Mouse (Mus musculus): ENCODE data around the gene Celf2. TPM values are rescaled to one million over a fixed set of nuclear protein-coding genes. Genes with fewer than 3 reads are reported as not detected.

Gene Celf2
- polyA plus RNA-seq, 1 experiment = 40.8 TPM

- H3K36me3 ChIP-seq (ENCODE audit: control insufficient read depth, insufficient read depth, low read length) = no peaks in the 10 kb centered on the region
- no peak overlapping the region for H3K27ac ChIP-seq (ENCODE audit: insufficient read depth, low read length)
- H3K27me3 ChIP-seq (ENCODE audit: control insufficient read depth, insufficient read depth, low read length) = no peaks in the 10 kb centered on the region
- WGBS = 91% methylated on average over 2 of the region's 2 CpGs
- no peak for DNase-seq (ENCODE audit: low read depth in 1 of 2, low spot score in 2 of 2)
- no peak overlapping the region for H3K4me3 ChIP-seq (ENCODE audit: extremely low read depth, insufficient read depth, insufficient read length)
- H3K4me1 ChIP-seq (ENCODE audit: control insufficient read depth, insufficient read depth, insufficient read length) = no peaks in the 10 kb centered on the region
- TF ChIP-seq CTCF (IDR thresholded peaks at IDR 0.05; ENCODE audit: extremely low read depth, insufficient read depth, insufficient read length, insufficient replicate concordance) (no peak), POLR2A (IDR thresholded peaks at IDR 0.05; ENCODE audit: low read depth, low read length) (no peak)
Measured at GRCm38 (mm10) chr2:6976300-6976699, 533.1 kb downstream of the Celf2 start.

- WGBS = 91% methylated on average over 6 of the region's 6 CpGs
- no peak for DNase-seq (ENCODE audit: low read depth in 1 of 2, low spot score in 2 of 2)
- H3K27me3 ChIP-seq (ENCODE audit: control insufficient read depth, insufficient read depth, low read length) = no peaks in the 10 kb centered on the region; the same call in 1 of the 2 replicates
- no peak for TF ChIP-seq POLR2A (IDR thresholded peaks at IDR 0.05; ENCODE audit: low read depth, low read length)
- no peak for TF ChIP-seq CTCF (IDR thresholded peaks at IDR 0.05; ENCODE audit: extremely low read depth, insufficient read depth, insufficient read length, insufficient replicate concordance)
- no peak overlapping the region for H3K27ac ChIP-seq (ENCODE audit: insufficient read depth, low read length)
- no peak overlapping the region for H3K4me3 ChIP-seq (ENCODE audit: extremely low read depth, insufficient read depth, insufficient read length)
- H3K36me3 ChIP-seq (ENCODE audit: control insufficient read depth, insufficient read depth, low read length) = no peaks in the 10 kb centered on the region
- no peaks in the 10 kb centered on the region for H3K4me1 ChIP-seq (ENCODE audit: control insufficient read depth, insufficient read depth, insufficient read length)
Measured at GRCm38 (mm10) chr2:6969228-6969627, 540.1 kb downstream of the Celf2 start.

GRCm38 (mm10) chr2:6965243-6965642, 544.1 kb downstream of the Celf2 start:
- TF ChIP-seq POLR2A (IDR thresholded peaks at IDR 0.05; ENCODE audit: low read depth, low read length) = no peak
- TF ChIP-seq CTCF (IDR thresholded peaks at IDR 0.05; ENCODE audit: extremely low read depth, insufficient read depth, insufficient read length, insufficient replicate concordance) = no peak
- no peak for DNase-seq (ENCODE audit: low read depth in 1 of 2, low spot score in 2 of 2)
- H3K4me3 ChIP-seq (ENCODE audit: extremely low read depth, insufficient read depth, insufficient read length) = no peak overlapping the region

GRCm38 (mm10) chr2:6950702-6951101, 558.7 kb downstream of the Celf2 start:
- Histone ChIP-seq H3K4me1 (ENCODE audit: control insufficient read depth, insufficient read depth, insufficient read length) (no peaks in the 10 kb centered on the region), H3K27me3 (ENCODE audit: control insufficient read depth, insufficient read depth, low read length) (no peaks in the 10 kb centered on the region), H3K27ac (ENCODE audit: insufficient read depth, low read length) (no peak overlapping the region), H3K4me3 (ENCODE audit: extremely low read depth, insufficient read depth, insufficient read length) (no peak overlapping the region), H3K36me3 (ENCODE audit: control insufficient read depth, insufficient read depth, low read length) (no peaks in the 10 kb centered on the region)
- no peak for DNase-seq (ENCODE audit: low read depth in 1 of 2, low spot score in 2 of 2)
- 89% methylated on average over 4 of the region's 4 CpGs for WGBS
- no peak for TF ChIP-seq POLR2A (IDR thresholded peaks at IDR 0.05; ENCODE audit: low read depth, low read length)
- TF ChIP-seq CTCF (IDR thresholded peaks at IDR 0.05; ENCODE audit: extremely low read depth, insufficient read depth, insufficient read length, insufficient replicate concordance) = no peak

More at GRCm38 (mm10) chr2:6965243-6965642, 544.1 kb downstream of the Celf2 start:
- Histone ChIP-seq H3K4me1 (ENCODE audit: control insufficient read depth, insufficient read depth, insufficient read length) (no peaks in the 10 kb centered on the region), H3K36me3 (ENCODE audit: control insufficient read depth, insufficient read depth, low read length) (no peaks in the 10 kb centered on the region), H3K27me3 (ENCODE audit: control insufficient read depth, insufficient read depth, low read length) (no peaks in the 10 kb centered on the region; the same call in 1 of the 2 replicates), H3K27ac (ENCODE audit: insufficient read depth, low read length) (no peak overlapping the region)

- DNase-seq (ENCODE audit: low read depth in 1 of 2, low spot score in 2 of 2) = no peak
- Histone ChIP-seq H3K27ac (ENCODE audit: insufficient read depth, low read length) (no peak overlapping the region), H3K27me3 (ENCODE audit: control insufficient read depth, insufficient read depth, low read length) (no peaks in the 10 kb centered on the region), H3K4me1 (ENCODE audit: control insufficient read depth, insufficient read depth, insufficient read length) (no peaks in the 10 kb centered on the region), H3K4me3 (ENCODE audit: extremely low read depth, insufficient read depth, insufficient read length) (no peak overlapping the region), H3K36me3 (ENCODE audit: control insufficient read depth, insufficient read depth, low read length) (no peaks in the 10 kb centered on the region)
- no peak for TF ChIP-seq POLR2A (IDR thresholded peaks at IDR 0.05; ENCODE audit: low read depth, low read length)
- TF ChIP-seq CTCF (IDR thresholded peaks at IDR 0.05; ENCODE audit: extremely low read depth, insufficient read depth, insufficient read length, insufficient replicate concordance) = no peak
- 84% methylated on average over 9 of the region's 9 CpGs for WGBS
Measured at GRCm38 (mm10) chr2:6945638-6946415, 563.5 kb downstream of the Celf2 start.

- Histone ChIP-seq H3K27ac (ENCODE audit: insufficient read depth, low read length) (no peak overlapping the region), H3K4me1 (ENCODE audit: control insufficient read depth, insufficient read depth, insufficient read length) (no peaks in the 10 kb centered on the region), H3K27me3 (ENCODE audit: control insufficient read depth, insufficient read depth, low read length) (no peaks in the 10 kb centered on the region), H3K36me3 (ENCODE audit: control insufficient read depth, insufficient read depth, low read length) (no peaks in the 10 kb centered on the region), H3K4me3 (ENCODE audit: extremely low read depth, insufficient read depth, insufficient read length) (no peak overlapping the region)
- DNase-seq (ENCODE audit: low read depth in 1 of 2, low spot score in 2 of 2) = no peak
- WGBS = 85% methylated on average over 8 of the region's 8 CpGs
- TF ChIP-seq CTCF (IDR thresholded peaks at IDR 0.05; ENCODE audit: extremely low read depth, insufficient read depth, insufficient read length, insufficient replicate concordance) = no peak
- TF ChIP-seq POLR2A (IDR thresholded peaks at IDR 0.05; ENCODE audit: low read depth, low read length) = no peak
Measured at GRCm38 (mm10) chr2:6943651-6944050, 565.7 kb downstream of the Celf2 start.
